Mouse (Mus musculus) neural tube, embryonic 14.5 days (tissue): ENCODE results near the gene Raver1. TPM values are rescaled to one million over a fixed set of nuclear protein-coding genes. Genes with fewer than 3 reads are reported as not detected.
"Not testable (repeated sequence)": the region's sequence is repeated elsewhere in the genome, so short reads cannot be mapped to it uniquely, and the experiment has no call there.

Experiments
- ATAC-seq: fragments of 200-750 bp; cut with Nextera tagmentation; 2 replicates; pipeline ENCODE4 v1.8.0; 2017; ENCODE audit warnings: low read depth, mild to moderate bottlenecking, moderate TSS enrichment, moderate library complexity
- H3K27ac ChIP-seq: fragments of 300-500 bp; sonication (generic); 2 replicates; pipeline ENCODE4 v1.5.1; 2014; ENCODE audit warnings: low read depth, mild to moderate bottlenecking, control low read depth, low read length, moderate library complexity, mixed read lengths
- H3K27me3 ChIP-seq: fragments of 300-500 bp; sonication (generic); 2 replicates; pipeline ENCODE4 v1.6.1; 2014; ENCODE audit warnings: low read length; ENCODE audit not compliant: control insufficient read depth, insufficient read depth
- H3K36me3 ChIP-seq: fragments of 300-500 bp; sonication (generic); 2 replicates; pipeline ENCODE4 v1.6.1; 2014; ENCODE audit warnings: low read length, mixed read lengths; ENCODE audit not compliant: control insufficient read depth, insufficient read depth
- H3K4me1 ChIP-seq: fragments of 300-500 bp; sonication (generic); 2 replicates; pipeline ENCODE4 v1.6.1; 2014; ENCODE audit warnings: low read length; ENCODE audit not compliant: control insufficient read depth, insufficient read depth
- H3K4me2 ChIP-seq: fragments of 300-500 bp; sonication (generic); 2 replicates; pipeline ENCODE4 v1.6.1; 2014; ENCODE audit warnings: mild to moderate bottlenecking, low read depth, low read length, control low read depth
- H3K4me3 ChIP-seq: fragments of 300-500 bp; sonication (generic); 2 replicates; pipeline ENCODE4 v1.5.1; 2014; ENCODE audit warnings: low read depth, low read length, control low read depth, mixed read lengths
- H3K9ac ChIP-seq: fragments of 300-500 bp; sonication (generic); replicated peaks from 2 replicates; pipeline ENCODE4 v1.6.1; 2014; ENCODE audit warnings: low read depth, mild to moderate bottlenecking, control low read depth, low read length, mixed read lengths
- H3K9me3 ChIP-seq: fragments of 300-500 bp; sonication (generic); 2 replicates; pipeline ENCODE4 v1.6.1; 2016; ENCODE audit warnings: low read length; ENCODE audit not compliant: control insufficient read depth
- WGBS: fragments of 180-500 bp; shearing (Covaris S2); extraction: QIAGEN DNeasy Blood & Tissue Kit; methylation state at CpG from one replicate; pipeline ENCODE4 v1.1.7; 2014; 5-methylcytosine and 5-hydroxymethylcytosine counted together
- polyA plus RNA-seq: library from polyadenylated mRNA; unstranded; fragments of >200 nt; fragmentation: Nextera tagmentation; extraction: Ambion mirVana; gene quantifications from 2 replicates; pipeline ENCODE4 v1.2.1, GENCODE M21; 2014

Gene Raver1
- polyA plus RNA-seq, 1 experiment from 2014 or later = 29.4 TPM

GRCm38 (mm10) chr9:21067006-21067684 is 24.7 kb downstream of the Raver1 start, which contains the start of gene Zglp1:
Gene Zglp1, minus strand, starts transcription at chr9:21067093.
- ATAC-seq = no peak

GRCm38 (mm10) chr9:21062928-21063327 is 28.9 kb downstream of the Raver1 start:
- Histone ChIP-seq H3K9me3 (no peaks in the 10 kb centered on the region), H3K27me3 (no peaks in the 10 kb centered on the region), H3K4me1 (no peaks in the 10 kb centered on the region), H3K27ac (no peak overlapping the region), H3K36me3 (peaks cover 14% of the 10 kb centered on the region; the same call in 1 of the 2 replicates), H3K4me2 (no peak overlapping the region), H3K4me3 (no peak overlapping the region), H3K9ac (no peak overlapping the region)
- no peak for ATAC-seq
- WGBS = 89% methylated on average over 2 of the region's 2 CpGs

More at GRCm38 (mm10) chr9:21067006-21067684, 24.7 kb downstream of the Raver1 start, which contains the start of gene Zglp1:
- WGBS = 87% methylated on average over 27 of the region's 27 CpGs
- Histone ChIP-seq H3K4me1 (peaks cover 3% of the 10 kb centered on the region), H3K36me3 (peaks cover 14% of the 10 kb centered on the region; the same call in 1 of the 2 replicates), H3K27me3 (no peaks in the 10 kb centered on the region), H3K9me3 (no peaks in the 10 kb centered on the region), H3K27ac (no peak within 1 kb of the TSS), H3K9ac (no peak within 1 kb of the TSS), H3K4me2 (no peak within 1 kb of the TSS), H3K4me3 (no peak within 1 kb of the TSS)

GRCm38 (mm10) chr9:21051578-21051977 is 40.2 kb downstream of the Raver1 start:
- Histone ChIP-seq H3K4me2 (no peak overlapping the region), H3K36me3 (no peaks in the 10 kb centered on the region), H3K4me3 (no peak overlapping the region), H3K27ac (no peak overlapping the region), H3K9me3 (no peaks in the 10 kb centered on the region; the same call in 1 of the 2 replicates), H3K4me1 (no peaks in the 10 kb centered on the region), H3K27me3 (no peaks in the 10 kb centered on the region), H3K9ac (no peak overlapping the region)
- no peak for ATAC-seq
- 68% methylated on average over 10 of the region's 10 CpGs for WGBS

- H3K4me1 ChIP-seq = no peaks in the 10 kb centered on the region
- H3K4me2 ChIP-seq = no peak overlapping the region
- no peak overlapping the region for H3K9ac ChIP-seq
- no peaks in the 10 kb centered on the region for H3K27me3 ChIP-seq
- no peaks in the 10 kb centered on the region; the same call in 1 of the 2 replicates for H3K9me3 ChIP-seq
- no peak overlapping the region for H3K4me3 ChIP-seq
- H3K27ac ChIP-seq = no peak overlapping the region
- 79% methylated on average over 3 of the region's 3 CpGs for WGBS
- ATAC-seq = no peak
- no peaks in the 10 kb centered on the region for H3K36me3 ChIP-seq
Observed at GRCm38 (mm10) chr9:21045235-21045634, 46.6 kb downstream of the Raver1 start.

- 59% methylated on average over 1 of the region's 1 CpGs for WGBS
- H3K27me3 ChIP-seq, H3K36me3 ChIP-seq, H3K9ac ChIP-seq, H3K4me2 ChIP-seq, H3K27ac ChIP-seq, H3K4me3 ChIP-seq, H3K4me1 ChIP-seq, H3K9me3 ChIP-seq, ATAC-seq: not testable (repeated sequence)
Observed at GRCm38 (mm10) chr9:21044785-21045184, 47.0 kb downstream of the Raver1 start.

GRCm38 (mm10) chr9:21043563-21043962 is 48.2 kb downstream of the Raver1 start:
- Histone ChIP-seq H3K4me1 (no peaks in the 10 kb centered on the region), H3K27ac (no peak overlapping the region), H3K4me2 (no peak overlapping the region), H3K9me3 (no peaks in the 10 kb centered on the region), H3K27me3 (peaks cover 4% of the 10 kb centered on the region), H3K9ac (no peak overlapping the region), H3K36me3 (no peaks in the 10 kb centered on the region), H3K4me3 (no peak overlapping the region)
- 87% methylated on average over 4 of the region's 4 CpGs for WGBS
- ATAC-seq = no peak

- H3K9me3 ChIP-seq = no peaks in the 10 kb centered on the region
- H3K4me2 ChIP-seq = no peak overlapping the region
- H3K4me3 ChIP-seq = no peak overlapping the region
- peaks cover 25% of the 10 kb centered on the region for H3K27me3 ChIP-seq
- H3K27ac ChIP-seq = no peak overlapping the region
- no peak overlapping the region for H3K9ac ChIP-seq
- H3K4me1 ChIP-seq = 0 out of 2 replicates have a peak, but pooled peaks cover 5% of the 10 kb centered on the region
- 57% methylated on average over 4 of the region's 4 CpGs for WGBS
- no peak for ATAC-seq
- H3K36me3 ChIP-seq = no peaks in the 10 kb centered on the region
Observed at GRCm38 (mm10) chr9:21041308-21041707, 50.5 kb downstream of the Raver1 start.

GRCm38 (mm10) chr9:21039779-21040178 is 52.0 kb downstream of the Raver1 start:
- H3K4me2 ChIP-seq = no peak overlapping the region
- no peaks in the 10 kb centered on the region for H3K36me3 ChIP-seq
- H3K9ac ChIP-seq = no peak overlapping the region
- ATAC-seq = no peak
- H3K27me3 ChIP-seq = peaks cover 40% of the 10 kb centered on the region
- H3K9me3 ChIP-seq = no peaks in the 10 kb centered on the region
- 0 out of 2 replicates have a peak, but pooled peaks cover 5% of the 10 kb centered on the region for H3K4me1 ChIP-seq
- H3K27ac ChIP-seq = no peak overlapping the region
- WGBS = 76% methylated on average over 3 of the region's 3 CpGs
- no peak overlapping the region for H3K4me3 ChIP-seq

- H3K4me2 ChIP-seq = peak overlapping the region; percentile 57
- no peaks in the 10 kb centered on the region for H3K36me3 ChIP-seq
- no peak overlapping the region for H3K27ac ChIP-seq
- peak overlapping the region; percentile 46; the same call in 1 of the 2 replicates for H3K9ac ChIP-seq
- H3K27me3 ChIP-seq = peaks cover 60% of the 10 kb centered on the region
- H3K4me3 ChIP-seq = peak overlapping the region; percentile 40
- H3K9me3 ChIP-seq = no peaks in the 10 kb centered on the region
- WGBS = 2% methylated on average over 31 of the region's 31 CpGs
- peaks cover 14% of the 10 kb centered on the region; the same call in 1 of the 2 replicates for H3K4me1 ChIP-seq
- peak; percentile 68 for ATAC-seq
Observed at GRCm38 (mm10) chr9:21037481-21037891, 54.3 kb downstream of the Raver1 start.
